Mouse (Mus musculus) cortical plate, adult 2 months (tissue): ENCODE results near the gene Wdr27.
"Not testable (repeated sequence)": the region's sequence is repeated elsewhere in the genome, so short reads cannot be mapped to it uniquely, and the experiment has no call there.

Source experiments
- CTCF ChIP-seq: fragments of 200-500 bp; IDR thresholded peaks from 2 replicates; pipeline ENCODE4 v1.5.1; 2011; ENCODE audit warnings: mild to moderate bottlenecking, control low read depth, low read length; ENCODE audit not compliant: insufficient read depth; ENCODE audit errors: extremely low read depth
- POLR2A ChIP-seq: fragments of 200-500 bp; IDR thresholded peaks from 2 replicates; pipeline ENCODE4 v1.6.1; 2011; ENCODE audit warnings: mild to moderate bottlenecking, low read length, control low read depth; ENCODE audit not compliant: insufficient read depth; ENCODE audit errors: extremely low read depth

- not testable (repeated sequence) for TF ChIP-seq CTCF, POLR2A
Observed at GRCm38 (mm10) chr17:14978362-14979038, 35.5 kb upstream of the Wdr27 start, which contains the start of the genes 9030025P20Rik and Gm3417.
